Mouse (Mus musculus): ENCODE measurements around the gene Ccsap. TPM values are rescaled to one million over a fixed set of nuclear protein-coding genes. Genes with fewer than 3 reads are reported as not detected.

Ccsap gene
- polyA plus RNA-seq, 1 experiment from 2014 or later, result 6.4 TPM

GRCm38 (mm10) chr8:123873364-123873763, 13.4 kb upstream of the Ccsap start:
- ATAC-seq, result no peak
- H3K4me2 ChIP-seq, result no peak overlapping the region

GRCm38 (mm10) chr8:123872048-123872447, 12.0 kb upstream of the Ccsap start:
- Histone ChIP-seq H3K27ac (no peak overlapping the region), H3K36me3 (ENCODE audit: poor library complexity, severe bottlenecking) (no peaks in the 10 kb centered on the region), H3K9ac (no peak overlapping the region), H3K4me1 (no peaks in the 10 kb centered on the region; the same call in 1 of the 2 replicates), H3K27me3 (no peaks in the 10 kb centered on the region), H3K4me2 (no peak overlapping the region), H3K4me3 (no peak overlapping the region), H3K9me3 (replicated peaks) (no peaks in the 10 kb centered on the region)
- no peak for ATAC-seq
- WGBS, result 88% methylated on average over 9 of the region's 9 CpGs

More at GRCm38 (mm10) chr8:123873364-123873763, 13.4 kb upstream of the Ccsap start:
- Histone ChIP-seq H3K9ac (no peak overlapping the region), H3K27me3 (no peaks in the 10 kb centered on the region), H3K36me3 (ENCODE audit: poor library complexity, severe bottlenecking) (no peaks in the 10 kb centered on the region), H3K4me1 (no peaks in the 10 kb centered on the region), H3K27ac (no peak overlapping the region), H3K9me3 (replicated peaks) (no peaks in the 10 kb centered on the region), H3K4me3 (no peak overlapping the region)
- 88% methylated on average over 6 of the region's 6 CpGs for WGBS

GRCm38 (mm10) chr8:123866971-123867370, 7.0 kb upstream of the Ccsap start:
- Histone ChIP-seq H3K36me3 (ENCODE audit: poor library complexity, severe bottlenecking) (no peaks in the 10 kb centered on the region), H3K4me3 (no peak overlapping the region), H3K9me3 (replicated peaks) (no peaks in the 10 kb centered on the region), H3K27me3 (peaks cover 8% of the 10 kb centered on the region; the same call in 1 of the 2 replicates), H3K9ac (no peak overlapping the region), H3K4me1 (peaks cover 8% of the 10 kb centered on the region), H3K4me2 (no peak overlapping the region), H3K27ac (no peak overlapping the region)
- WGBS, result 16% methylated on average over 5 of the region's 5 CpGs
- ATAC-seq, result no peak

GRCm38 (mm10) chr8:123865786-123866185, 5.8 kb upstream of the Ccsap start:
- WGBS, result 81% methylated on average over 7 of the region's 7 CpGs
- peaks cover 8% of the 10 kb centered on the region for H3K4me1 ChIP-seq
- no peak overlapping the region for H3K9ac ChIP-seq
- H3K27ac ChIP-seq, result no peak overlapping the region
- no peak for ATAC-seq
- H3K9me3 ChIP-seq (replicated peaks), result no peaks in the 10 kb centered on the region
- H3K36me3 ChIP-seq (ENCODE audit: poor library complexity, severe bottlenecking), result no peaks in the 10 kb centered on the region
- no peak overlapping the region for H3K4me3 ChIP-seq
- no peak overlapping the region for H3K4me2 ChIP-seq
- peaks cover 16% of the 10 kb centered on the region for H3K27me3 ChIP-seq

GRCm38 (mm10) chr8:123860386-123860785, 377 bp upstream of the Ccsap start:
- H3K4me2 ChIP-seq, result peak overlapping the region; percentile 84
- H3K27ac ChIP-seq, result no peak overlapping the region
- no peaks in the 10 kb centered on the region for H3K36me3 ChIP-seq (ENCODE audit: poor library complexity, severe bottlenecking)
- H3K4me3 ChIP-seq, result peak overlapping the region; percentile 92; the same call in 1 of the 2 replicates
- H3K4me1 ChIP-seq, result peaks cover 23% of the 10 kb centered on the region
- 80% methylated on average over 4 of the region's 4 CpGs for WGBS
- no peaks in the 10 kb centered on the region for H3K9me3 ChIP-seq (replicated peaks)
- H3K27me3 ChIP-seq, result peaks cover 22% of the 10 kb centered on the region
- no peak for ATAC-seq
- H3K9ac ChIP-seq, result peak overlapping the region; percentile 85; the same call in 1 of the 2 replicates

GRCm38 (mm10) chr8:123858941-123859647, 915 bp downstream of the Ccsap start:
- Histone ChIP-seq H3K36me3 (ENCODE audit: poor library complexity, severe bottlenecking) (no peaks in the 10 kb centered on the region), H3K27me3 (peaks cover 22% of the 10 kb centered on the region), H3K4me1 (peaks cover 19% of the 10 kb centered on the region), H3K4me3 (peak overlapping the region; percentile 92), H3K4me2 (peak overlapping the region; percentile 84), H3K9me3 (replicated peaks) (no peaks in the 10 kb centered on the region), H3K9ac (peak overlapping the region; percentile 85), H3K27ac (peak overlapping the region; percentile 58)
- under 1% methylated on average over 76 of the region's 79 CpGs for WGBS
- peak; percentile 95 for ATAC-seq

GRCm38 (mm10) chr8:123858574-123858940, 1.5 kb downstream of the Ccsap start:
- Histone ChIP-seq H3K4me3 (peak overlapping the region; percentile 92), H3K4me2 (peak overlapping the region; percentile 84), H3K36me3 (ENCODE audit: poor library complexity, severe bottlenecking) (no peaks in the 10 kb centered on the region), H3K4me1 (peaks cover 15% of the 10 kb centered on the region), H3K27ac (peak overlapping the region; percentile 58; the same call in 1 of the 2 replicates), H3K9ac (peak overlapping the region; percentile 85), H3K27me3 (peaks cover 22% of the 10 kb centered on the region), H3K9me3 (replicated peaks) (no peaks in the 10 kb centered on the region)
- WGBS, result under 1% methylated on average over 17 of the region's 17 CpGs
- peak; percentile 11; the same call in 1 of the 2 replicates for ATAC-seq

- no peaks in the 10 kb centered on the region for H3K9me3 ChIP-seq (replicated peaks)
- H3K27ac ChIP-seq, result no peak overlapping the region
- no peak for ATAC-seq
- H3K9ac ChIP-seq, result no peak overlapping the region
- no peaks in the 10 kb centered on the region for H3K36me3 ChIP-seq (ENCODE audit: poor library complexity, severe bottlenecking)
- peaks cover 14% of the 10 kb centered on the region for H3K27me3 ChIP-seq
- peak overlapping the region; percentile 84 for H3K4me2 ChIP-seq
- H3K4me1 ChIP-seq, result peaks cover 15% of the 10 kb centered on the region
- 59% methylated on average over 3 of the region's 3 CpGs for WGBS
- H3K4me3 ChIP-seq, result peak overlapping the region; percentile 92; the same call in 1 of the 2 replicates
Observed at GRCm38 (mm10) chr8:123857361-123857760, 2.6 kb downstream of the Ccsap start.

- WGBS, result 79% methylated on average over 9 of the region's 9 CpGs
- no peaks in the 10 kb centered on the region for H3K36me3 ChIP-seq (ENCODE audit: poor library complexity, severe bottlenecking)
- no peak for ATAC-seq
Observed at GRCm38 (mm10) chr8:123854733-123855475, 5.1 kb downstream of the Ccsap start.

GRCm38 (mm10) chr8:123854252-123854651, 5.8 kb downstream of the Ccsap start:
- Histone ChIP-seq H3K4me3 (no peak overlapping the region), H3K9me3 (replicated peaks) (no peaks in the 10 kb centered on the region), H3K4me2 (no peak overlapping the region), H3K27ac (no peak overlapping the region), H3K36me3 (ENCODE audit: poor library complexity, severe bottlenecking) (no peaks in the 10 kb centered on the region), H3K4me1 (peaks cover 15% of the 10 kb centered on the region), H3K27me3 (no peaks in the 10 kb centered on the region), H3K9ac (no peak overlapping the region)
- no peak for ATAC-seq
- 100% methylated on average over 1 of the region's 1 CpGs for WGBS

More at GRCm38 (mm10) chr8:123854733-123855475, 5.1 kb downstream of the Ccsap start:
- Histone ChIP-seq H3K27me3 (no peaks in the 10 kb centered on the region), H3K4me2 (no peak overlapping the region), H3K9ac (no peak overlapping the region), H3K4me3 (no peak overlapping the region), H3K27ac (no peak overlapping the region), H3K4me1 (peaks cover 15% of the 10 kb centered on the region), H3K9me3 (replicated peaks) (no peaks in the 10 kb centered on the region)

GRCm38 (mm10) chr8:123851590-123851989, 8.4 kb downstream of the Ccsap start:
- Histone ChIP-seq H3K9me3 (replicated peaks) (no peaks in the 10 kb centered on the region), H3K27ac (no peak overlapping the region), H3K9ac (no peak overlapping the region), H3K4me3 (no peak overlapping the region), H3K27me3 (no peaks in the 10 kb centered on the region), H3K36me3 (ENCODE audit: poor library complexity, severe bottlenecking) (no peaks in the 10 kb centered on the region), H3K4me1 (no peaks in the 10 kb centered on the region), H3K4me2 (no peak overlapping the region)
- 64% methylated on average over 5 of the region's 5 CpGs for WGBS
- no peak for ATAC-seq

GRCm38 (mm10) chr8:123849352-123849751, 10.7 kb downstream of the Ccsap start:
- WGBS, result 84% methylated on average over 4 of the region's 4 CpGs

More at GRCm38 (mm10) chr8:123849352-123849751, 10.7 kb downstream of the Ccsap start:
- Histone ChIP-seq H3K9ac (no peak overlapping the region), H3K9me3 (replicated peaks) (no peaks in the 10 kb centered on the region), H3K27me3 (no peaks in the 10 kb centered on the region), H3K27ac (no peak overlapping the region), H3K4me2 (no peak overlapping the region), H3K4me1 (no peaks in the 10 kb centered on the region), H3K36me3 (ENCODE audit: poor library complexity, severe bottlenecking) (peaks cover 8% of the 10 kb centered on the region; the same call in 1 of the 2 replicates), H3K4me3 (no peak overlapping the region)
- ATAC-seq, result no peak
